Mouse (Mus musculus): ENCODE results near the gene Eif2ak4. TPM values are rescaled to one million over a fixed set of nuclear protein-coding genes. Genes with fewer than 3 reads are reported as not detected.

Eif2ak4 gene
- total and polyA plus RNA-seq, 3 experiments: 16.1 to 22.3 (median 18.1) TPM

DNA sequence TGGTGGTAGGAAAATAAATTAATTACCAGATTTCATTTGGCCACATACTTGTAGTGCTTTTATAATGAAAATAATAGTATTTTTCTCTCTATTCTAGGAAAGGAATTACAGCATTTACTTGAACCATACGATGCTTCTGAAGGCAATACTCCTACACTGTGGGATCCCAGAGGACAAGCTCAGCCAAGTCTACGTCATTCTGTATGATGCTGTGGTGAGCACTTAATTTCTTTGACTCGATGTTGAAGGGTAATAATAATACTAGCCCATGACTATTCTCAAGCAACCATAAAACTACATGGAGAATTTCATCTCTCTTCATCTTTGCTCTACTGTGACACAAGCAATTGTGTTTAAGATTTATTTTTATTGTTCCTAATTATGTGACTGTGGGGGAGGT lies 68.6 kb downstream of the Eif2ak4 start:
- H3K4me1 ChIP-seq (ENCODE audit: control insufficient read depth in 1 of 2, insufficient read depth in 2 of 2): no peaks in the 10 kb centered on the region
- in situ Hi-C loops (cut with MboI; ENCODE audit: low pct_ligation_motif_present, low pct_unique_long_range_greater_than_20kb, low sequenced_read_pairs): no loop called here
- H3K27ac ChIP-seq (ENCODE audit: insufficient read depth, low read depth): no peak overlapping the region
- no peaks in the 10 kb centered on the region for H3K27me3 ChIP-seq (replicated peaks)
- H3K36me3 ChIP-seq (replicated peaks in 1 of 2; ENCODE audit: control insufficient read depth in 1 of 2, insufficient read depth in 1 of 2, low read length in 1 of 2): peaks cover 35 to 80% of the 10 kb centered on the region in 2 experiments
- no peak overlapping the region for H3K4me3 ChIP-seq (replicated peaks in 1 of 3; ENCODE audit: low read depth in 2 of 3, low read length in 2 of 3, poor library complexity in 1 of 3)
- DNase-seq (ENCODE audit: extremely low read depth): no peak
- no peaks in the 10 kb centered on the region for H3K79me2 ChIP-seq (replicated peaks; ENCODE audit: control insufficient read depth, extremely low read depth, insufficient read depth, poor library complexity, severe bottlenecking)
- no peaks in the 10 kb centered on the region for H3K9me3 ChIP-seq (replicated peaks; ENCODE audit: low read length)
- dilution Hi-C loops (cut with MboI; ENCODE audit: extremely low pct_ligation_motif_present, extremely low pct_unique_long_range_greater_than_20kb, low sequenced_read_pairs): no loop called here
- TF ChIP-seq CHD2 (IDR thresholded peaks at IDR 0.05; ENCODE audit: low read length) (no peak), MEF2A (IDR thresholded peaks at IDR 0.05; ENCODE audit: borderline replicate concordance, low read depth, low read length) (no peak), TCF12 (IDR thresholded peaks at IDR 0.05; ENCODE audit: low read depth, low read length) (no peak), GABPA (IDR thresholded peaks at IDR 0.05; ENCODE audit: insufficient replicate concordance, low read depth, low read length) (no peak), ZKSCAN1 (IDR thresholded peaks at IDR 0.05; ENCODE audit: borderline replicate concordance, low read depth, low read length) (no peak), SMC3 (IDR thresholded peaks at IDR 0.05; ENCODE audit: low read depth, low read length) (no peak), EP300 (IDR thresholded peaks at IDR 0.05; ENCODE audit: low read length) (no peak), PAX5 (IDR thresholded peaks at IDR 0.05; ENCODE audit: low read length) (no peak), ELF1 (IDR thresholded peaks at IDR 0.05; ENCODE audit: low read depth, low read length) (no peak), NRF1 (IDR thresholded peaks at IDR 0.05; ENCODE audit: low read depth, low read length) (no peak), ETS1 (conservative IDR thresholded peaks at IDR 0.05; ENCODE audit: low read depth, low read length) (no peak), RAD21 (IDR thresholded peaks at IDR 0.05; ENCODE audit: low read depth, low read length) (no peak), SIN3A (IDR thresholded peaks at IDR 0.05; ENCODE audit: low read length) (no peak), ZC3H11A (IDR thresholded peaks at IDR 0.05; ENCODE audit: low read depth, low read length) (no peak), TBP (conservative IDR thresholded peaks at IDR 0.05; ENCODE audit: low read depth, low read length) (no peak), MAZ (IDR thresholded peaks at IDR 0.05; ENCODE audit: low read depth, low read length) (no peak), MXI1 (IDR thresholded peaks at IDR 0.05; ENCODE audit: low read depth, low read length) (no peak), E2F4 (IDR thresholded peaks at IDR 0.05; ENCODE audit: insufficient replicate concordance, low read depth, low read length) (no peak), CTCF (conservative IDR thresholded peaks at IDR 0.05 in 1 of 2, IDR thresholded peaks at IDR 0.05 in 1 of 2; ENCODE audit: low read depth in 2 of 2, low read length in 2 of 2) (no peak), NELFE (IDR thresholded peaks at IDR 0.05; ENCODE audit: low read depth, low read length) (no peak)
- H3K9ac ChIP-seq (ENCODE audit: insufficient read depth, low read depth): no peak overlapping the region
- no peak overlapping the region for H3K4me2 ChIP-seq (ENCODE audit: insufficient read depth, low read depth, poor library complexity, severe bottlenecking)

DNA sequence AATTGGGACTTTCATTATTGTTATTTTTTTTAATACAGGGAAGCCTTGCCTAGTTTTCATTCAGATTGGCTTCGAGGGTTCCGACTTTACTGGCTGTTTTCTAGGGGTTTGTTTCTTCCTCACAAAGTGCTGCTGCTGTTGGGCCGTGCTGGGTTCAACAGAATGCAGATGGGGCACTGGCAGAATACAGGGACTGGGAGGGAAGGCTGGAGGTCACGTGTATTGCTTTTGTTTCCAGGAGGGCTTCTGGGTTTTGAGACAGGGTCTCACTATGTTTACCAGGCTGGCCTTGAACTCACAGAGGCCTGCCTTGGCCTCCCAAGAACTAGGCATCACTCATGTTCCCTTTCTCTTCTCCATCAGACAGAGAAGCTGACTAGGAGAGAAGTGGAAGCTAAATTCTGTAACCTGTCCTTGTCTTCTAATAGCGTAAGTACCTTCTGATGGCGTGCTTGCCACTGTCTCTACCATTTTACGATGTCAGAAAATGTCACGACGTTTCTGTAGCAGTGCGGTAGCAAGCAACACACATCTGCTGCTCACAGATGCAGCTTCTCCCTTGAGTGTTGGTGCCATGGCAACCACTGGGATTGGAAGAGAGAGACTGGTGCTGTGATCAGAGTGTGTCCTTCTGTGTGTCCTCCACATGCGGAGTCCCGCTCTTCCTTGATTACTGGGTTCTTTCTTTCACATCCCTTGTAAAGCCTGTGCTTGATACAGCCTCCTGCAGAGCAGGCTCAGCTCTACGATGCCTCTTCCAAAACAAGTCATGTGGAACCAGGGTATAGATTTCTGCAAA lies 69.2 kb downstream of the Eif2ak4 start:
- no peak overlapping the region for H3K4me2 ChIP-seq (ENCODE audit: insufficient read depth, low read depth, poor library complexity, severe bottlenecking)
- H3K27me3 ChIP-seq (replicated peaks): no peaks in the 10 kb centered on the region
- in situ Hi-C loops (cut with MboI; ENCODE audit: low pct_ligation_motif_present, low pct_unique_long_range_greater_than_20kb, low sequenced_read_pairs): no loop called here
- H3K79me2 ChIP-seq (replicated peaks; ENCODE audit: control insufficient read depth, extremely low read depth, insufficient read depth, poor library complexity, severe bottlenecking): no peaks in the 10 kb centered on the region
- no peaks in the 10 kb centered on the region for H3K9me3 ChIP-seq (replicated peaks; ENCODE audit: low read length)
- TF ChIP-seq SMC3 (IDR thresholded peaks at IDR 0.05; ENCODE audit: low read depth, low read length): no peak
- TF ChIP-seq BHLHE40 (IDR thresholded peaks at IDR 0.05; ENCODE audit: low read depth, low read length): no peak
- TF ChIP-seq ZMIZ1 (IDR thresholded peaks at IDR 0.05; ENCODE audit: low read depth, low read length): no peak
- no peak for TF ChIP-seq UBTF (IDR thresholded peaks at IDR 0.05; ENCODE audit: low read depth, low read length)
- no peak for TF ChIP-seq RCOR1 (conservative IDR thresholded peaks at IDR 0.05; ENCODE audit: low read depth, low read length)
- TF ChIP-seq POLR2AphosphoS2 (IDR thresholded peaks at IDR 0.05; ENCODE audit: low read depth, low read length): no peak
- no peak for TF ChIP-seq GABPA (IDR thresholded peaks at IDR 0.05; ENCODE audit: insufficient replicate concordance, low read depth, low read length)
- no peak for TF ChIP-seq MAFK (IDR thresholded peaks at IDR 0.05; ENCODE audit: insufficient replicate concordance, low read length)
- no peak for TF ChIP-seq TCF12 (IDR thresholded peaks at IDR 0.05; ENCODE audit: low read depth, low read length)
- no peak for TF ChIP-seq JUN (IDR thresholded peaks at IDR 0.05; ENCODE audit: insufficient read depth, low read depth, low read length)
- no peak overlapping the region for H3K9ac ChIP-seq (ENCODE audit: insufficient read depth, low read depth)
- dilution Hi-C loops (cut with MboI; ENCODE audit: extremely low pct_ligation_motif_present, extremely low pct_unique_long_range_greater_than_20kb, low sequenced_read_pairs): no loop called here
- no peaks in the 10 kb centered on the region for H3K4me1 ChIP-seq (ENCODE audit: control insufficient read depth in 1 of 2, insufficient read depth in 2 of 2)
- no peak overlapping the region for H3K27ac ChIP-seq (ENCODE audit: insufficient read depth, low read depth)
- no peak overlapping the region for H3K4me3 ChIP-seq (replicated peaks in 1 of 3; ENCODE audit: low read depth in 2 of 3, low read length in 2 of 3, poor library complexity in 1 of 3)
- peaks cover 39 to 83% of the 10 kb centered on the region in 2 experiments for H3K36me3 ChIP-seq (replicated peaks in 1 of 2; ENCODE audit: control insufficient read depth in 1 of 2, insufficient read depth in 1 of 2, low read length in 1 of 2)
- DNase-seq (ENCODE audit: extremely low read depth): no peak
